Mouse (Mus musculus) layer of hippocampus, postnatal 14 days (tissue): ENCODE results near the gene Foxr2. TPM values are rescaled to one million over a fixed set of nuclear protein-coding genes. Genes with fewer than 3 reads are reported as not detected.
A peak's percentile ranks its signal among the peaks of the same experiment; 100 is the strongest.

Experiments used
- DNase-seq, 2 experiments: peaks; one replicate each; pipeline ENCODE4 v3.0.0; 2021 to 2022; ENCODE audit warnings: low spot score in 2 of 2, mixed read lengths in 1 of 2
- long read RNA-seq, 2 experiments: library from polyadenylated mRNA; stranded (forward); transcript quantifications; one replicate each; pipeline ENCODE4 v2.0.0; 2021
- total RNA-seq, 2 experiments: library from RNA; stranded (reverse); gene quantifications; 2 replicates each; pipeline ENCODE4 v1.2.3; 2021

Gene Foxr2
- under 1 TPM; 0.37 to 0.48 TPM for total RNA-seq
- long read RNA-seq, experiment 1: 0 reads
- long read RNA-seq, experiment 2: 0 reads

DNA sequence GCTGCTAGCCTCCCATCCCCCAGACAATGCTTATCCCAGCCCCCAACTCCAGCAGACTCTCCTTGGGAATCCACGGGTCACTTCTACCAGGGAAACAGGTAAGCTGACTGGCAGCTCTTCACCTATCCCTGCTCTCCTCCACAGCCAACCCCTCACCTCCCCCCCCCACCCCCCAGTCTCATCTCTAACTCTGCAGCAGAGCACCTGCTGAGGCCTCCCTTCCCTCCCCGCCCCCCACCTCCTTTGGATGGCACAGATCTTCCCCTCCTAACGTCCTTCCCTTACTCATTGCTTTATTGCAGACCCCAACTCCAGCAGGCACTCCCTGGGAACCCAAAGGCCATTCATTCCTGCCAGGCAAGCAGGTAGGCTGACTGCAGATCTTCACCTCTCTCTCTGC lies at the start of gene Foxr2:
Gene Foxr2, plus strand, starts transcription at position 301 of the 400 bp plus-strand sequence.
- DNase-seq: no peak

DNA sequence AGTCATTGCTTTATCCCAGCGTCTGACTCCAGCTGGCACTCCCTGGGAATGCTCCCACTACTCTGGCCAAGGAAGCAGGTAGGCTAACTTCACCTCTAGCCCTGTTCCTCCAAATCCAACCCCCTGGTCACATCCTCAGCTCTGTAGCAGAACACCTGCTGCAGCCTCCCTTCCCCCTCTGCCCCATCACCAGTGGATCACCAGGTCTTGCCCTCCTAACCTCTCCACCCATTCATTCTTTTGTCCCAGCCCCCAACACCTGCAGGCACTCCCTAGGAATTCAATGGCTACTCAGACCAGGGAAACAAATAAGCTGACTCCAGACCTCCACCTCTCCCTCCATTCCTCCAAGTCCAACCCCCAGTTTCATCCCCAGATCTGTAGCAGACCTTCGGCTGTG lies 427 bp downstream of the Foxr2 start:
- DNase-seq: no peak

DNA sequence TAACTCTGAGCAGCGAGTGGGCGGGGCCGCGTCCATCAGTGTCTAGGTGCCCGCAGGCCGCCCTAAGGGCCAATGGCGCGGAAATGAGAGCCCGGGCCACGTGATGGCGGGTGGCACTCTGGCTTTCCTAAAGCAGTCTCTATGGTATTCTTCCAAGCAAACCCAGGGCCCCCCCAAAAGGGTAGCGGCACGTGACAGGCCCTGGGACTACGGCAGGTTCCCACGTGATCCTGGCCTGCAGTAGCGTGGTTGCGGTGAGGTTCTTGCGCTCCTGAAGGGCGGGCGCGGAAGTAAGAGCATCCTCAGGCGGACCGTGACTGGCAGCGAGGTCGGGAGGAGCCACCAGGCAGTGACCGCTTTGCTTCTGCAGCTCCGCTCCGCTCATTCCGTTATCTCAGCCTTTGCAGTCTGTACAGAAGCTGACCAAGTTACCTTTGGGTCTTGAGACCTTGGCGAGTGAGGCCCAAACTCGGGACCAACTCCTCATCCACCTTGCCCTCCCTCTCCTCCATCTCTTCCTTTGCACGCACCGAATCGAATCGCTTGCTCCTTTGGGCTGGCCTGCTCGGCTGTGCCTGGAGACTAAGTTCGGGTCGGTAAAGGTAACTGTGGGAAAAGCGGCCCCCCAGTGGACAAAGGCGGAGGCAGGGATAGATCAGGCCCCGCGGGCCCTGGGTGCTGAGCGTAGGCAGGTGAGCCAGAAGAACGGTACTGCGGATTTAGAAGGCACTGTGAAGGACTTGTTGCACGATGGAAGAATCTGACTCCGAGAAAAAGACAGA lies 21.3 kb downstream of the Foxr2 start, which contains the start of gene Rragb:
Gene Rragb, plus strand, starts transcription at position 248 of the 782 bp plus-strand sequence.
- peak; percentile 72 to 82 for DNase-seq

DNA sequence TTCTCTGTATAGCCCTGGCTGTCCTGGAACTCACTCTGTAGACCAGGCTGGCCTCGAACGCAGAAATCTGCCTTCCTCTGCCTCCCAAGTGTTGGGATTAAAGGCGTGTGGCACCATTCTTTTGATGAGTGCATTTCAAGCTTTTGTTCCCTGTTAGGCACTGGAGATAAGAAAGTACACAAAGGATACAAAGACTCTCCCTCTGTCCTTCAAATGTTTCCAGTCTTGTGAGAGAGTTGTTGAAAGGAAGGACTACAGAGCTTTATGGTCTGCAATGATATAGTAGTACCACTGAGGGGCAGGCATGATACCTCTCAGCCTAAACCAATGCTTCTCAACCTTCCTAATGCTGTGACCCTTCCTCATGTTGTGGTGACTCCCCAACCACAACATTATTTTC lies 24.1 kb downstream of the Foxr2 start:
- DNase-seq: no peak

DNA sequence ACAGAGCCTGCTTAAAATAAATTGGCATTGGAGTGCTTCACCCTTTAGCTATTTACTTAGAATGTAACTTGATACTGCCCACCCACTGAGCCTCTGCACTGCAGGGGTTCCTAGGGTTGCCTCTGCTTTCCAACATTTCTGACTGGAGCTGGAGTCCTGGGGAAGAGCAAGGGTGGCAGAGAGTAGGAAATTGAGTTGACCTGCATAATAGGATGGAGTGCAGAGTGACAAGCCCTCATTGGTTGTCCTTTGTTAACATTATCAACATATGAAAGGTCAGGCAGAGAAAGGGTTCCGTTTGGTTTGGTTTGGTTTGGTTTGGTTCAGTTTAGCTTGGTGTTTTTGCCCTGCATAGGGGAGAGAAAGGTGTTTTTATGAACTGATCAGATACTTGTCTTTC lies 33.2 kb downstream of the Foxr2 start:
- DNase-seq: no peak

DNA sequence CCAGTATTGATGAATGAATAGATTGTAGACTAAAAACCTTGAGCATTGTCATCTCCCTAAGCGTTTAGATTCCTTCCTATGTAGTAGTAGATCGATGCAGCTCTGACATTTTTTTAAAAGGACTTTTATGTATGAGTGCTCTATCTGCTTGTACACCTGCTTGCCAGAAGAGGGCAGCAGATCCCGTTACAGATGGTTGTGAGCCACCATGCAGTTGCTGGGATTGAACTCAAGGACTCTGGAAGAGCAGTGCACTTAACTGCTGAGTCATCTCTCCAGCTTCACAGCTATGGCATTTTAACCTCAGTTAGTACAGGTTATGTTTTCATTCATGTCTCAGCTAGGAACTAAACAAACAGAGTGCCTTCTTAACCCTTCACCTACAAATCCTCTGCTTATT lies 36.7 kb downstream of the Foxr2 start:
- DNase-seq: peak; percentile 1 to 8

DNA sequence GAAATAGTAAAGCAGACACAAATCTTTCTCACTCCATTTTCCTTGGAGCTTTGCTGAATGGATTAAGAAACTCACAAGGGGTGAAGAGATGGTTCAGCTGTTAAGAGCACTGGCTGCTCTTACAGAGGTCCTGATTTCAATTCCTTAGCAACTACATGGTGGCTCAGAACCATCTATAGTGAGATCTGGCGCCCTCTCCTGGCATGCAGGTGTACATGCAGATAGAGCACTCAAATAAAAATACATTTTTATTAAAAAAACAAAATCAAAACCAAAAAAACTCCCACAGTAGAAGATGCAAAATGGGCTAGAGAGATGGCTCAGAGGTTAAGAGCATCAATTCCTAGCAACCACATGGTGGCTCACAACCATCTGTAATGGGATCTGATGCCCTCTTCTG lies 56.2 kb downstream of the Foxr2 start:
- no peak for DNase-seq

DNA sequence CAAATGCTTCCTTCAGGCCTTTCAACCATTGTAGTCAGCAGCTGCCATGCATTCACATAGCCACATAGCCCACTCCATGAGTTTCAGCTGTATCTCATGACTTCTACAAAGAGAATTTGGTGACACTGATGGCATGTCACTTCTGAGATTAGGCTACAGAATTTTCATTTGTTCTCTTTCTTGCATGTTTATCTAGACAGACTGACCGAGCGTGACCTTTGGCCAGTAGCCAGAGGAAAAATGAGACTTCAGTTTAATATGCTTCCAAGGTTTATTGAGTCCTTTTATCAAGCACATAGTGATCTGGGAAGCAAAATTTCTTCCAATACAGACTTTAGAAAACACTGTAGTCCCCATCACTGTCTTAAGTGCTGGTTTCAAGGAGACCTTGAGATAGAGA lies 63.6 kb downstream of the Foxr2 start:
- DNase-seq: no peak

Other genes starting within 250 kb of the Foxr2 start
- gene Usp51, start 112.3 kb upstream of the Foxr2 start, total RNA-seq: 1 to 10 TPM; 2.4 to 3.5 TPM
- gene Mageh1, start 81.2 kb upstream of the Foxr2 start, total RNA-seq: 10 to 100 TPM; 51.8 to 54.7 TPM
- 100 to 1,000 TPM in 1 of 2 experiments, 10 to 100 TPM in 1; 97.0 to 103 TPM for gene Rragb, start 21.2 kb downstream of the Foxr2 start, total RNA-seq
- 1 to 10 TPM; 6.8 to 7.3 TPM for gene Klf8, start 118.7 kb downstream of the Foxr2 start, total RNA-seq